Mouse (Mus musculus): ENCODE measurements around the gene Camsap2.

The Camsap2 gene

GRCm38 (mm10) chr1:136345454-136346372, at the start of gene Camsap2:
Gene Camsap2, minus strand, starts transcription at chr1:136346104.
- peak; percentile 96 for DNase-seq (ENCODE audit: low spot score)

GRCm38 (mm10) chr1:136395073-136395472, 49.2 kb upstream of the Camsap2 start:
- DNase-seq (ENCODE audit: low spot score) = no peak

- no peak for DNase-seq (ENCODE audit: low spot score)
Observed at GRCm38 (mm10) chr1:136394506-136394905, 48.6 kb upstream of the Camsap2 start.

- no peak for DNase-seq (ENCODE audit: low spot score)
Observed at GRCm38 (mm10) chr1:136386914-136387313, 41.0 kb upstream of the Camsap2 start.

- DNase-seq (ENCODE audit: low spot score) = no peak
Observed at GRCm38 (mm10) chr1:136381583-136381982, 35.7 kb upstream of the Camsap2 start.

- DNase-seq (ENCODE audit: low spot score) = no peak
Observed at GRCm38 (mm10) chr1:136381169-136381568, 35.3 kb upstream of the Camsap2 start.

GRCm38 (mm10) chr1:136380606-136381005, 34.7 kb upstream of the Camsap2 start:
- no peak for DNase-seq (ENCODE audit: low spot score)

- no peak for DNase-seq (ENCODE audit: low spot score)
Observed at GRCm38 (mm10) chr1:136380161-136380560, 34.3 kb upstream of the Camsap2 start.

GRCm38 (mm10) chr1:136379261-136379660, 33.4 kb upstream of the Camsap2 start:
- DNase-seq (ENCODE audit: low spot score) = no peak

- no peak for DNase-seq (ENCODE audit: low spot score)
Observed at GRCm38 (mm10) chr1:136365986-136366385, 20.1 kb upstream of the Camsap2 start.

GRCm38 (mm10) chr1:136364711-136365110, 18.8 kb upstream of the Camsap2 start:
- peak; percentile 89 for DNase-seq (ENCODE audit: low spot score)

GRCm38 (mm10) chr1:136363035-136363434, 17.1 kb upstream of the Camsap2 start:
- DNase-seq (ENCODE audit: low spot score) = no peak

- DNase-seq (ENCODE audit: low spot score) = no peak
Observed at GRCm38 (mm10) chr1:136362567-136362966, 16.7 kb upstream of the Camsap2 start.

GRCm38 (mm10) chr1:136361373-136361772, 15.5 kb upstream of the Camsap2 start:
- no peak for DNase-seq (ENCODE audit: low spot score)

- no peak for DNase-seq (ENCODE audit: low spot score)
Observed at GRCm38 (mm10) chr1:136360909-136361308, 15.0 kb upstream of the Camsap2 start.

GRCm38 (mm10) chr1:136358841-136359360, 13.0 kb upstream of the Camsap2 start:
- no peak for DNase-seq (ENCODE audit: low spot score)

GRCm38 (mm10) chr1:136355651-136356050, 9.7 kb upstream of the Camsap2 start:
- DNase-seq (ENCODE audit: low spot score) = no peak

GRCm38 (mm10) chr1:136350699-136351200, 4.8 kb upstream of the Camsap2 start:
- DNase-seq (ENCODE audit: low spot score) = no peak

- DNase-seq (ENCODE audit: low spot score) = no peak
Observed at GRCm38 (mm10) chr1:136348137-136348536, 2.2 kb upstream of the Camsap2 start.

- no peak for DNase-seq (ENCODE audit: low spot score)
Observed at GRCm38 (mm10) chr1:136347140-136347539, 1.2 kb upstream of the Camsap2 start.

- DNase-seq (ENCODE audit: low spot score) = no peak
Observed at GRCm38 (mm10) chr1:136346373-136347035, 600 bp upstream of the Camsap2 start.

GRCm38 (mm10) chr1:136344768-136345453, 993 bp downstream of the Camsap2 start:
- DNase-seq (ENCODE audit: low spot score) = peak; percentile 69

Measured in testis, postnatal 10 days (tissue).